Mouse (Mus musculus) lung, embryonic 16.5 days (tissue): ENCODE measurements at regions not wholly inside any gene's neighbourhood (a gene's known extent, or its start where the extent isn't known, plus 50 kb on each side); places are given as distances from the start of the nearest gene placed in this dataset.
"Not testable (repeated sequence)": the region's sequence is repeated elsewhere in the genome, so short reads cannot be mapped to it uniquely, and the experiment has no call there.

Experiments
- ATAC-seq: fragments of 200-750 bp; cut with Nextera tagmentation; 2 replicates; pipeline ENCODE4 v1.8.0; 2017; ENCODE audit warnings: low read depth, mild to moderate bottlenecking, moderate library complexity
- H3K27ac ChIP-seq: fragments of 300-500 bp; sonication (generic); 2 replicates; pipeline ENCODE4 v1.5.1; 2014; ENCODE audit warnings: mild to moderate bottlenecking, control low read depth, low read length
- H3K27me3 ChIP-seq: fragments of 300-500 bp; sonication (generic); 2 replicates; pipeline ENCODE4 v1.6.1; 2014; ENCODE audit warnings: low read depth, low read length, mixed read lengths; ENCODE audit not compliant: control insufficient read depth, insufficient read depth
- H3K36me3 ChIP-seq: fragments of 300-500 bp; sonication (generic); 2 replicates; pipeline ENCODE4 v1.6.1; 2014; ENCODE audit warnings: low read length; ENCODE audit not compliant: control insufficient read depth, insufficient read depth
- H3K4me1 ChIP-seq: fragments of 300-500 bp; sonication (generic); replicated peaks from 2 replicates; pipeline ENCODE4 v1.6.1; 2014; ENCODE audit warnings: low read length, mixed read lengths; ENCODE audit not compliant: control insufficient read depth, insufficient read depth
- H3K4me2 ChIP-seq: fragments of 300-500 bp; sonication (generic); 2 replicates; pipeline ENCODE4 v1.6.1; 2014; ENCODE audit warnings: low read depth, low read length, control low read depth
- H3K4me3 ChIP-seq: fragments of 300-500 bp; sonication (generic); 2 replicates; pipeline ENCODE4 v1.5.1; 2014; ENCODE audit warnings: mild to moderate bottlenecking, low read length, control low read depth
- H3K9ac ChIP-seq: fragments of 300-500 bp; sonication (generic); 2 replicates; pipeline ENCODE4 v1.6.1; 2014; ENCODE audit warnings: low read length, control low read depth
- H3K9me3 ChIP-seq: fragments of 300-500 bp; sonication (generic); 2 replicates; pipeline ENCODE4 v1.6.1; 2016; ENCODE audit warnings: low read length; ENCODE audit not compliant: control insufficient read depth
- WGBS: fragments of 180-500 bp; shearing (Covaris S2); extraction: QIAGEN DNeasy Blood & Tissue Kit; methylation state at CpG from one replicate; pipeline ENCODE4 v1.1.7; 2014; 5-methylcytosine and 5-hydroxymethylcytosine counted together

GRCm38 (mm10) chr7:87096500-87096899, 100.6 kb downstream of the Vmn2r79 start:
- H3K4me2 ChIP-seq, result no peak overlapping the region
- no peaks in the 10 kb centered on the region for H3K36me3 ChIP-seq
- 77% methylated on average over 5 of the region's 5 CpGs for WGBS
- H3K27me3 ChIP-seq, result no peaks in the 10 kb centered on the region
- no peak for ATAC-seq
- no peak overlapping the region for H3K4me3 ChIP-seq
- no peaks in the 10 kb centered on the region for H3K4me1 ChIP-seq
- H3K9ac ChIP-seq, result no peak overlapping the region
- no peak overlapping the region for H3K27ac ChIP-seq
- no peaks in the 10 kb centered on the region for H3K9me3 ChIP-seq

GRCm38 (mm10) chr7:87099611-87100010, 103.7 kb downstream of the Vmn2r79 start:
- H3K4me2 ChIP-seq, H3K9ac ChIP-seq, H3K27me3 ChIP-seq, H3K4me1 ChIP-seq, H3K4me3 ChIP-seq, H3K9me3 ChIP-seq, H3K27ac ChIP-seq, H3K36me3 ChIP-seq, ATAC-seq: not testable (repeated sequence)
- WGBS, result 47% methylated on average over 1 of the region's 1 CpGs

DNA sequence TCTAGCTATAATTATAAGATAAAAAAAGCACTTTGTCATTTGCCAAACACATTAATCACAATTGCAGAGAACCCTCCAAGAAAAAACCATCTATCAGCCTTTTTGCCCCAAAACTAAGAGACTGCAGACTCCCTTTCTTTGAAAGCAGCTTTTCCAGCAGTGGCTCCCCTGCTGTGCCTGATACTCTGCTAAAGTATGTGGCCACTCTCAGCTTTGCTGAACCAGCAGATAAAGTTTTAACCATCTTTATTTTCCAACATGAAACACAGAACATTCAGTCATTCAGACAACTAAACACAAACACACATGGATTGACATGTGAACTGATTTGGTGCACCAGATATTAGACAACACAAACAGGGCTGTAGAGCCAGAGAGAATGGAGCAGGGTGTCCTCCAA, 104.5 kb downstream of the Vmn2r79 start:
- not testable (repeated sequence) for H3K27me3 ChIP-seq, H3K4me2 ChIP-seq, ATAC-seq, H3K9me3 ChIP-seq, H3K4me1 ChIP-seq, H3K4me3 ChIP-seq, H3K36me3 ChIP-seq, H3K9ac ChIP-seq, H3K27ac ChIP-seq

- H3K4me2 ChIP-seq, ATAC-seq, H3K27me3 ChIP-seq, H3K9me3 ChIP-seq, H3K4me3 ChIP-seq, H3K36me3 ChIP-seq, H3K27ac ChIP-seq, H3K9ac ChIP-seq, H3K4me1 ChIP-seq: not testable (repeated sequence)
- 77% methylated on average over 5 of the region's 5 CpGs for WGBS
Measured at GRCm38 (mm10) chr7:87101281-87101680, 105.4 kb downstream of the Vmn2r79 start.

- no peaks in the 10 kb centered on the region for H3K4me1 ChIP-seq
- no peaks in the 10 kb centered on the region for H3K36me3 ChIP-seq
- H3K27ac ChIP-seq, result no peak overlapping the region
- 30% methylated on average over 3 of the region's 3 CpGs for WGBS
- no peak overlapping the region for H3K9ac ChIP-seq
- H3K27me3 ChIP-seq, result no peaks in the 10 kb centered on the region
- H3K4me2 ChIP-seq, result no peak overlapping the region
- H3K4me3 ChIP-seq, result no peak overlapping the region
- ATAC-seq, result peak; percentile 26; the same call in 1 of the 2 replicates
- H3K9me3 ChIP-seq, result no peaks in the 10 kb centered on the region
Measured at GRCm38 (mm10) chr7:87110312-87110984, 114.5 kb downstream of the Vmn2r79 start.

DNA sequence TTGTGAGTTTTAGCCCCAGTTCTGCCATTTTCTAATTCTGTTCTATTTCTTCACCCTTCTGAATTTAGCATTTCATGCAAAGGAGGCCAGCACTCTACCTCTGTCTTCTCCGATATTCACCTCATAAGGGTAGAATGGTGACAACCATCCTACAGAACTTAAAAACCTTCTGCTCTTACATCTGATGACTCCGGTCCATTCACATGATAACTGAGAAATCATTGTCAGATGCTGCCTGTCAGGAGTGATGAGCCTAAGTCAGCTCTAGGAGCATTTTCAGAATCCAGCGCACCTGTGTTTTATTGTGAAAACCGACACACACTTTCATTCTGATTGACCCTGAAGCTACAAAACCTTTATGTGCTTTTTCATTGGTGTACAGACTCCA, 115.1 kb downstream of the Vmn2r79 start:
- Histone ChIP-seq H3K36me3 (no peaks in the 10 kb centered on the region), H3K4me3 (no peak overlapping the region), H3K27me3 (no peaks in the 10 kb centered on the region), H3K9ac (no peak overlapping the region), H3K27ac (no peak overlapping the region), H3K4me1 (no peaks in the 10 kb centered on the region), H3K9me3 (no peaks in the 10 kb centered on the region), H3K4me2 (no peak overlapping the region)
- WGBS, result 75% methylated on average over 4 of the region's 4 CpGs
- no peak for ATAC-seq

GRCm38 (mm10) chr7:87113654-87114053, 117.7 kb downstream of the Vmn2r79 start:
- H3K4me2 ChIP-seq, result no peak overlapping the region
- 9% methylated on average over 4 of the region's 4 CpGs for WGBS
- ATAC-seq, result no peak
- no peak overlapping the region for H3K27ac ChIP-seq
- H3K4me1 ChIP-seq, result no peaks in the 10 kb centered on the region
- no peak overlapping the region for H3K4me3 ChIP-seq
- H3K9me3 ChIP-seq, result no peaks in the 10 kb centered on the region
- H3K9ac ChIP-seq, result no peak overlapping the region
- H3K27me3 ChIP-seq, result no peaks in the 10 kb centered on the region
- H3K36me3 ChIP-seq, result no peaks in the 10 kb centered on the region

DNA sequence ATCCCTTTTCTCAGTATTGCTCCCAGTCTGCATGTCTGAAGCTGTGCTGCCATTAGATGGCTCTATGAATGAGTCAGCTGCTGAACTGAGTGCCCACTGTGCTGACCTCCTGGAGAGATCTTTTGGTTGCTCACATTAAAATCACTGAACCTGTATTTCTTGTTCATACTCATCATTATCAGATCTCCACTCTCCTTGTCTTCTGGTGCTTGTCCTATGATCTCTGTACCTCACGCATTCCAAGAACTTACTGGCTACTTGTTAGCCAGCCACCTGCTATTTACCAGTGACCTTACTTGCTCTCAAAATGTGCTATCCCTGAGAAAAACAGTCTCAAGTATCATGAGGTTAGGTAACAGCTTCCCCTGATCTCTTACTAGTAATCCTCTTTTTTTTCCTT, 123.4 kb upstream of the Nox4 start:
- no peak overlapping the region for H3K9ac ChIP-seq
- no peak overlapping the region for H3K27ac ChIP-seq
- WGBS, result 85% methylated on average over 1 of the region's 1 CpGs
- no peak overlapping the region for H3K4me2 ChIP-seq
- no peak for ATAC-seq
- H3K9me3 ChIP-seq, result no peaks in the 10 kb centered on the region
- no peaks in the 10 kb centered on the region for H3K36me3 ChIP-seq
- H3K27me3 ChIP-seq, result no peaks in the 10 kb centered on the region
- H3K4me3 ChIP-seq, result no peak overlapping the region
- H3K4me1 ChIP-seq, result no peaks in the 10 kb centered on the region

- Histone ChIP-seq H3K9me3 (no peaks in the 10 kb centered on the region), H3K27me3 (no peaks in the 10 kb centered on the region), H3K4me3 (no peak overlapping the region), H3K36me3 (no peaks in the 10 kb centered on the region), H3K9ac (no peak overlapping the region), H3K4me2 (no peak overlapping the region), H3K27ac (no peak overlapping the region), H3K4me1 (no peaks in the 10 kb centered on the region)
- WGBS, result 68% methylated on average over 1 of the region's 1 CpGs
- no peak for ATAC-seq
Measured at GRCm38 (mm10) chr7:87145896-87146295, 100.0 kb upstream of the Nox4 start.

DNA sequence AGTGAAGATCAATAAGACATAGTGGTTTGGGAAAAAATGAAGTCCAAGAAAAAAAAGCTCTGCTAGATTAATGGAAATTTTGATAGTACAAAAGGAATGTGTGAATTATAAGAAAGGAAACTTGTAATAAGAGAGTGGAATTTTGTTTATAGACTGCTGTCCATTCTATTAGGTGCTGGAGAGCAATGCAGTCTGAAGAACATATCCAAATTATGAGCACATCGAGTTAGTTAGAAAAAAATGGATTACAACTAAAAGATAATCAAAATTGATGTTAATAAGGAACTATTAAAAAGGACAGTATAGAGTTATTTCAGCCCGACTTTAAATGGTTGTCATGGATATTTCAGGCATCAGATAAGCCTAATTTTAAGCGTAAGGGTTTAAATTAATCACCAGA, 98.2 kb upstream of the Nox4 start:
- no peak overlapping the region for H3K4me2 ChIP-seq
- no peak overlapping the region for H3K9ac ChIP-seq
- H3K27me3 ChIP-seq, result no peaks in the 10 kb centered on the region
- H3K27ac ChIP-seq, result no peak overlapping the region
- H3K36me3 ChIP-seq, result no peaks in the 10 kb centered on the region
- ATAC-seq, result peak; percentile 67
- 42% methylated on average over 3 of the region's 3 CpGs for WGBS
- H3K4me1 ChIP-seq, result no peaks in the 10 kb centered on the region
- H3K4me3 ChIP-seq, result no peak overlapping the region
- H3K9me3 ChIP-seq, result no peaks in the 10 kb centered on the region
